Mouse (Mus musculus) right cerebral cortex, postnatal 36 days (tissue): Measurements from ENCODE around the gene Itpr2.

Experiments
- DNase-seq, 2 experiments: peaks; one replicate each; pipeline ENCODE4 v3.0.0; 2022; ENCODE audit warnings: low spot score in 2 of 2, mixed read lengths in 1 of 2

Gene Itpr2

GRCm38 (mm10) chr6:146509891-146510290 is 7.9 kb upstream of the Itpr2 start:
- DNase-seq = no peak

GRCm38 (mm10) chr6:146504459-146504858 is 2.4 kb upstream of the Itpr2 start:
- no peak for DNase-seq

- no peak for DNase-seq
Measured at GRCm38 (mm10) chr6:146502856-146503255, 833 bp upstream of the Itpr2 start.

GRCm38 (mm10) chr6:146501316-146501865 is 632 bp downstream of the Itpr2 start:
- DNase-seq = peak in 1 of 2 experiments; percentile 2

- DNase-seq = no peak
Measured at GRCm38 (mm10) chr6:146500771-146501170, 1.3 kb downstream of the Itpr2 start.

GRCm38 (mm10) chr6:146500206-146500605 is 1.8 kb downstream of the Itpr2 start:
- DNase-seq = no peak

GRCm38 (mm10) chr6:146499566-146499965 is 2.5 kb downstream of the Itpr2 start:
- DNase-seq = no peak

GRCm38 (mm10) chr6:146498416-146498815 is 3.6 kb downstream of the Itpr2 start:
- DNase-seq = no peak

- DNase-seq = no peak
Measured at GRCm38 (mm10) chr6:146497866-146498265, 4.2 kb downstream of the Itpr2 start.

GRCm38 (mm10) chr6:146497435-146497834 is 4.6 kb downstream of the Itpr2 start:
- DNase-seq = no peak

GRCm38 (mm10) chr6:146491680-146492079 is 10.3 kb downstream of the Itpr2 start:
- no peak for DNase-seq

GRCm38 (mm10) chr6:146490416-146490960 is 11.5 kb downstream of the Itpr2 start:
- DNase-seq = no peak

GRCm38 (mm10) chr6:146489841-146490240 is 12.2 kb downstream of the Itpr2 start:
- no peak for DNase-seq

- no peak for DNase-seq
Measured at GRCm38 (mm10) chr6:146488749-146489148, 13.3 kb downstream of the Itpr2 start.

GRCm38 (mm10) chr6:146487079-146487478 is 14.9 kb downstream of the Itpr2 start:
- no peak for DNase-seq

GRCm38 (mm10) chr6:146486073-146486472 is 15.9 kb downstream of the Itpr2 start:
- no peak for DNase-seq

- no peak for DNase-seq
Measured at GRCm38 (mm10) chr6:146481441-146481840, 20.6 kb downstream of the Itpr2 start.

GRCm38 (mm10) chr6:146480925-146481324 is 21.1 kb downstream of the Itpr2 start:
- DNase-seq = no peak

GRCm38 (mm10) chr6:146478888-146479683 is 22.9 kb downstream of the Itpr2 start:
- DNase-seq = no peak

GRCm38 (mm10) chr6:146476865-146477264 is 25.2 kb downstream of the Itpr2 start:
- DNase-seq = no peak

GRCm38 (mm10) chr6:146474166-146474565 is 27.9 kb downstream of the Itpr2 start:
- DNase-seq = no peak

- no peak for DNase-seq
Measured at GRCm38 (mm10) chr6:146473216-146473955, 28.6 kb downstream of the Itpr2 start.
